Mouse (Mus musculus): Measurements from ENCODE around the gene Csnk1g1. TPM values are rescaled to one million over a fixed set of nuclear protein-coding genes. Genes with fewer than 3 reads are reported as not detected.
A peak's percentile ranks its signal among the peaks of the same experiment; 100 is the strongest.

The Csnk1g1 gene
- polyA plus RNA-seq, 1 experiment from 2014 or later: 17.3 TPM

DNA sequence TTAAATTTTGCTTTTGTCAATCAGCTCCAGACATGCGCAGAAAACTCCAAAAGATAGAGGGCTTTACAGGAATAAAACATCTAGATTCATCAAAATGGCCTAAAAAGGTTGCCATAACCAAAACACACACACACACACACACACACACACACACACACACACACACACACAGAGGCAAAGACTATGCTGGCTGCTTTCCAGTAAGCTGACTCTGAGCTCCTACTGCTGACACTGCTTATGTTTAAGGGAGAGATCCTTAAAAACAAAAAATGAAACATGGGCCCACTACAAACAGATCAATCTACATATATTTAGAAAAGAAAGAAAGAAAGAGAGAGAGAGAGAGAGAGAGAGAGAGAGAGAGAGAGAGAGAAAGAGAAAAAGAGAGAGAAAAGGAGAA is 144.0 kb downstream of the Csnk1g1 start:
- Histone ChIP-seq H3K36me3 (ENCODE audit: control insufficient read depth, insufficient read depth, low read length) (no peaks in the 10 kb centered on the region), H3K27me3 (ENCODE audit: control insufficient read depth, insufficient read depth, low read length) (no peaks in the 10 kb centered on the region), H3K4me3 (ENCODE audit: low read depth, low read length) (no peak overlapping the region), H3K9me3 (replicated peaks; ENCODE audit: control insufficient read depth, low read length) (no peaks in the 10 kb centered on the region), H3K9ac (ENCODE audit: low read depth, low read length) (no peak overlapping the region), H3K27ac (ENCODE audit: low read depth, low read length) (no peak overlapping the region), H3K4me1 (ENCODE audit: control insufficient read depth, insufficient read depth, low read length) (no peaks in the 10 kb centered on the region), H3K4me2 (no peak overlapping the region)
- no peak for ATAC-seq (replicated peaks; ENCODE audit: insufficient number of reproducible peaks, low FRiP score, low TSS enrichment)
- 86% methylated on average over 1 of the region's 1 CpGs for whole genome bisulfite sequencing (ENCODE audit: insufficient replicate concordance)

DNA sequence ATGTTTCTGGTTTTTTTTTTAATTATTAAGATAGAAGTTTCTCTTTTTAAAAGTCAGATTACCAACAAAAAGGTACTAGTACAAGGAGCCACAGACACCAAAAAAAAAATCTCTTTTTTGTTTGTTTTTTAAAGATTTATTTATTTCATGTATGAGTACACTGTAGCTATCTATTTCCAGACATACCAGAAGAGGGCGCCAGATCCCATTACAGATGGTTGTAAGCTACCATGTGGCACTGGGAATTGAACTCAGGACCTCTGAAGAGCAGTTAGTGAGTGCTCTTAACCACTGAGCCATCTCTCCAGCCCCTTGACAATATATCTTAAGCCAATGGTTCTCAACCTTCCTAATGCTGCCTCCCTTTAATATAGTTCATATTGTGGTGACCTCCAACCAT is 144.9 kb downstream of the Csnk1g1 start:
- no peaks in the 10 kb centered on the region for H3K27me3 ChIP-seq (ENCODE audit: control insufficient read depth, insufficient read depth, low read length)
- H3K36me3 ChIP-seq (ENCODE audit: control insufficient read depth, insufficient read depth, low read length): no peaks in the 10 kb centered on the region
- no peak overlapping the region for H3K4me3 ChIP-seq (ENCODE audit: low read depth, low read length)
- no peaks in the 10 kb centered on the region for H3K9me3 ChIP-seq (replicated peaks; ENCODE audit: control insufficient read depth, low read length)
- H3K4me2 ChIP-seq: no peak overlapping the region
- no peak for ATAC-seq (replicated peaks; ENCODE audit: insufficient number of reproducible peaks, low FRiP score, low TSS enrichment)
- H3K4me1 ChIP-seq (ENCODE audit: control insufficient read depth, insufficient read depth, low read length): no peaks in the 10 kb centered on the region
- WGBS (ENCODE audit: insufficient replicate concordance): 34% methylated on average over 1 of the region's 1 CpGs
- H3K27ac ChIP-seq (ENCODE audit: low read depth, low read length): no peak overlapping the region
- H3K9ac ChIP-seq (ENCODE audit: low read depth, low read length): no peak overlapping the region

DNA sequence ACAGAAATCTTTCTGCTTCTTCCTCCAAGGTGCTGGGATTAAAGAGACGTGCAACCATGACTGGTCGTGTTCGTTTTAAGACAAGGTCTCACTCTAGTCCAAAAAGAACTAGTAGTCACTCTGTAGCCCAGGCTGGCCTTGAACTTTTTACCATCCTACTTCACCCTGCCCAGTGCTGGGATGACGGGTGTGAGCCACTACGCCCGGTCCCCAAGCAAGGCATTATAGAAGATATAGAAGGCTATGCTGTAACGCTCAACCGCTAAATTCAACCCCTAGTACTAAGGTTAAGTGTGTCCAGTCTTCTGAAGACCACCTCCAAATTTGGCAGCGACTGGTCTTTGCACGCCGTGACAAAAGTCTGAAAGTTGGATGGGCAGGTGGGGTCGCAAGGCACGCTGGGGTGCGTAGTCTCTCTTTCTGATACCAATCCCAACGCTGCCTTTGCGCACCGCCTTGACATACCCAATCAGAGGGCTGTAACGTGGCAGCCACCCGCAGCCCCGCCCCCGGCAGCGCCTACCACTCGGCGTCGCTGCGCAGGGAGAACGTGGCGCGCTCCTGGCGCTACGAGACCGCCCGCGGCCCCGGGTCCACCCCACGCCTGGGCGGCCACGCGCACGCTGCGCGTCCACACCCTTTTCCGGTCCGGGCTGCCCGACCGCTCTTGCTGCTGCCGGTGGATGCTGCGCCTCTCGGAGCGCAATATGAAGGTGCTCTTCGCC is 151.0 kb downstream of the Csnk1g1 start, which contains the start of gene Ppib:
TSS of gene Ppib (plus strand) at position 640 of the 725 bp plus-strand sequence.
- H3K27me3 ChIP-seq (ENCODE audit: control insufficient read depth, insufficient read depth, low read length): no peaks in the 10 kb centered on the region
- H3K4me1 ChIP-seq (ENCODE audit: control insufficient read depth, insufficient read depth, low read length): peaks cover 11% of the 10 kb centered on the region
- peaks cover 16% of the 10 kb centered on the region for H3K36me3 ChIP-seq (ENCODE audit: control insufficient read depth, insufficient read depth, low read length)
- peak within 1 kb of the TSS; percentile 95 for H3K9ac ChIP-seq (ENCODE audit: low read depth, low read length)
- peak within 1 kb of the TSS; percentile 66 for H3K27ac ChIP-seq (ENCODE audit: low read depth, low read length)
- H3K4me2 ChIP-seq: peak within 1 kb of the TSS; percentile 78
- peak within 1 kb of the TSS; percentile 93 for H3K4me3 ChIP-seq (ENCODE audit: low read depth, low read length)
- WGBS (ENCODE audit: insufficient replicate concordance): under 1% methylated on average over 51 of the region's 51 CpGs
- H3K9me3 ChIP-seq (replicated peaks; ENCODE audit: control insufficient read depth, low read length): no peaks in the 10 kb centered on the region
- ATAC-seq (replicated peaks; ENCODE audit: insufficient number of reproducible peaks, low FRiP score, low TSS enrichment): peak; percentile 98

GRCm38 (mm10) chr9:66060308-66060647 is 151.6 kb downstream of the Csnk1g1 start:
- peak overlapping the region; percentile 66 for H3K27ac ChIP-seq (ENCODE audit: low read depth, low read length)
- peaks cover 19% of the 10 kb centered on the region for H3K36me3 ChIP-seq (ENCODE audit: control insufficient read depth, insufficient read depth, low read length)
- H3K9ac ChIP-seq (ENCODE audit: low read depth, low read length): peak overlapping the region; percentile 95
- peaks cover 11% of the 10 kb centered on the region for H3K4me1 ChIP-seq (ENCODE audit: control insufficient read depth, insufficient read depth, low read length)
- H3K4me2 ChIP-seq: peak overlapping the region; percentile 78
- no peaks in the 10 kb centered on the region for H3K27me3 ChIP-seq (ENCODE audit: control insufficient read depth, insufficient read depth, low read length)
- WGBS (ENCODE audit: insufficient replicate concordance): under 1% methylated on average over 20 of the region's 20 CpGs
- peak overlapping the region; percentile 93 for H3K4me3 ChIP-seq (ENCODE audit: low read depth, low read length)
- H3K9me3 ChIP-seq (replicated peaks; ENCODE audit: control insufficient read depth, low read length): no peaks in the 10 kb centered on the region
- peak; percentile 58 for ATAC-seq (replicated peaks; ENCODE audit: insufficient number of reproducible peaks, low FRiP score, low TSS enrichment)

DNA sequence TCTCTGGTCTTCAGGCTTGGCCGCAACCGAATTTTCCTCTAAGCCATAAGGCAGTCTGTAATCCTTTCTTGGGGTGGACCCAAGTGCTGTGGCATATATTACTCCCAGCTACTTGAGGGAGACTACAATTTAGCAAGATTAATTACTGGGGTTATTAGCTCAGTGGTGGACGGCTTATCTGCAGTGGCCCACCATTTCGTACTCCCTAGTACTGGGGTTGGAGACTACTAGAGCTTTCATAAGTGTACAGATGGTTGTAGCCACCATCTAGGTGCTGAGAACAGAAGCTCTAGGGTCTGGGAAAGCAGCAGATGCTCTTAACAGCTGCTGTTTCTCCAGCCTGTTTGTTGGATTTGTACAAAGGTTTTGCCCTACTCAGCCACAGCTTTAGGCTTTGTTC is 152.3 kb downstream of the Csnk1g1 start:
- Histone ChIP-seq H3K4me2 (peak overlapping the region; percentile 78), H3K36me3 (ENCODE audit: control insufficient read depth, insufficient read depth, low read length) (peaks cover 26% of the 10 kb centered on the region), H3K4me3 (ENCODE audit: low read depth, low read length) (peak overlapping the region; percentile 93), H3K27me3 (ENCODE audit: control insufficient read depth, insufficient read depth, low read length) (no peaks in the 10 kb centered on the region), H3K9me3 (replicated peaks; ENCODE audit: control insufficient read depth, low read length) (no peaks in the 10 kb centered on the region), H3K27ac (ENCODE audit: low read depth, low read length) (0 out of 2 replicates have a peak overlapping the region, but pooled peaks have one; percentile 1), H3K9ac (ENCODE audit: low read depth, low read length) (peak overlapping the region; percentile 95), H3K4me1 (ENCODE audit: control insufficient read depth, insufficient read depth, low read length) (peaks cover 11% of the 10 kb centered on the region)
- 32% methylated on average over 4 of the region's 4 CpGs for WGBS (ENCODE audit: insufficient replicate concordance)
- ATAC-seq (replicated peaks; ENCODE audit: insufficient number of reproducible peaks, low FRiP score, low TSS enrichment): no peak

DNA sequence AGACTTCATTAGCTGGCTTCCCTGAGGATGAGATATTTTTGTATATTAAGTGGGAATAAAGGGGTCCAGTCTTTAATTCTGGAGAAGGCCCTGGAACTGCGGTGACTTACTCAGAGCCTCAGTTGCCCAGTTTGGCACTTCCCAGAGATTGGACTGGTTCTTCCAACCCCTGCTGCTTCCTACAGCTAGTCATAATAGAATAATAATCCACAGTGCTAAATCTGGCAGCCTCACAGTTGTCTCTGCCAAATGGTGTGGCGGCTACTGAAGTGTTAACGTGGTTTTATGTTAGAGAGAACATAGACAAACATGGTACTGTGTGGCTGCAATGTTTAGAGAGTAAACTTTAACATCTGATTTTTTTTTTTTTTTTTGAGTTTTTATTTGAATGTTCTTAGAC is 152.9 kb downstream of the Csnk1g1 start:
- no peak overlapping the region for H3K27ac ChIP-seq (ENCODE audit: low read depth, low read length)
- peak overlapping the region; percentile 78 for H3K4me2 ChIP-seq
- peak overlapping the region; percentile 95 for H3K9ac ChIP-seq (ENCODE audit: low read depth, low read length)
- H3K36me3 ChIP-seq (ENCODE audit: control insufficient read depth, insufficient read depth, low read length): peaks cover 33% of the 10 kb centered on the region
- ATAC-seq (replicated peaks; ENCODE audit: insufficient number of reproducible peaks, low FRiP score, low TSS enrichment): no peak
- 94% methylated on average over 3 of the region's 3 CpGs for WGBS (ENCODE audit: insufficient replicate concordance)
- H3K27me3 ChIP-seq (ENCODE audit: control insufficient read depth, insufficient read depth, low read length): no peaks in the 10 kb centered on the region
- peak overlapping the region; percentile 93; the same call in 1 of the 2 replicates for H3K4me3 ChIP-seq (ENCODE audit: low read depth, low read length)
- H3K9me3 ChIP-seq (replicated peaks; ENCODE audit: control insufficient read depth, low read length): no peaks in the 10 kb centered on the region
- peaks cover 11% of the 10 kb centered on the region for H3K4me1 ChIP-seq (ENCODE audit: control insufficient read depth, insufficient read depth, low read length)

DNA sequence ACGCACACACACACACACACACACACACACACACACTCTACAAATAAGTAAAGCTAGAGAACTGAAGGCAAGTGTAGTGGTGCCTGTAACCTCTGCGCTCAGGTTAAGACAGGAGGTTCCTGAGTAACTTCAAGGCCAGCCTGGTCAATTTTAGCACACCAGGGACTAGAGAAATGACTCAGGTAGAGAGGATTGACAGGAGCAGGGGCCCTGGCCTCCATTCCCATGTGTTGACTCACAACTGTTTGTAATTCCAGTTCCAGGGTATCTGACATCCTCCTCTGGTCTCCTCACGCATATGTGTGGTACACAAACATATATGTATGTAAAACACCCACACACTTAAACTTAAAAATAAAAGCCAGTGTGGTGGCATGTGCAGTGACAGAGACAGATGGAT is 154.7 kb downstream of the Csnk1g1 start:
- peaks cover 11% of the 10 kb centered on the region for H3K4me1 ChIP-seq (ENCODE audit: control insufficient read depth, insufficient read depth, low read length)
- no peaks in the 10 kb centered on the region for H3K9me3 ChIP-seq (replicated peaks; ENCODE audit: control insufficient read depth, low read length)
- H3K27me3 ChIP-seq (ENCODE audit: control insufficient read depth, insufficient read depth, low read length): peaks cover 5% of the 10 kb centered on the region
- no peak overlapping the region for H3K9ac ChIP-seq (ENCODE audit: low read depth, low read length)
- no peak for ATAC-seq (replicated peaks; ENCODE audit: insufficient number of reproducible peaks, low FRiP score, low TSS enrichment)
- no peak overlapping the region for H3K27ac ChIP-seq (ENCODE audit: low read depth, low read length)
- H3K4me2 ChIP-seq: no peak overlapping the region
- WGBS (ENCODE audit: insufficient replicate concordance): 95% methylated on average over 3 of the region's 3 CpGs
- peaks cover 33% of the 10 kb centered on the region for H3K36me3 ChIP-seq (ENCODE audit: control insufficient read depth, insufficient read depth, low read length)
- no peak overlapping the region for H3K4me3 ChIP-seq (ENCODE audit: low read depth, low read length)

- Histone ChIP-seq H3K9ac (ENCODE audit: low read depth, low read length) (no peak overlapping the region), H3K4me1 (ENCODE audit: control insufficient read depth, insufficient read depth, low read length) (peaks cover 15% of the 10 kb centered on the region), H3K4me3 (ENCODE audit: low read depth, low read length) (no peak overlapping the region), H3K9me3 (replicated peaks; ENCODE audit: control insufficient read depth, low read length) (no peaks in the 10 kb centered on the region), H3K27ac (ENCODE audit: low read depth, low read length) (no peak overlapping the region), H3K36me3 (ENCODE audit: control insufficient read depth, insufficient read depth, low read length) (peaks cover 33% of the 10 kb centered on the region), H3K4me2 (no peak overlapping the region), H3K27me3 (ENCODE audit: control insufficient read depth, insufficient read depth, low read length) (peaks cover 8% of the 10 kb centered on the region)
- ATAC-seq (replicated peaks; ENCODE audit: insufficient number of reproducible peaks, low FRiP score, low TSS enrichment): no peak
- 96% methylated on average over 11 of the region's 11 CpGs for WGBS (ENCODE audit: insufficient replicate concordance)
Measured at GRCm38 (mm10) chr9:66064316-66064715, 155.6 kb downstream of the Csnk1g1 start.

DNA sequence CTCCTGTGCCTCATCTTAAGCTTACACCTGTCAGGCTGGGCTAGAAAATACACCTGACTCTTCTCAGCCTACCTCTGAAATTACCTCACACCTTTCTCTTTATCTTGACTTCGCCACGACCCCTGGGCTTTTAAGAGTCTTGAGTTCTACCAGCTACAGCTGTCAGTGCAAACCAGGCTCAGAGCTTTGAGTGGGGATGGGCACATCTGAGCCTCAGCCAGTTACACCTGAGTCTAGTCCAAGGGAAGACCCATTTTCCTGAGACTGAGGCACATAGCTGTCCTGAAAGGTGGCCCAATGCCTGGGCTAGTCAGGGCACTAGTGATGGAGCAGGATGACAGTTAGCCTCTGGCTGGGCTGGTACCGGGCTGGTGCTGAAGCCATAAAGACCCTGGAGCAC is 158.1 kb downstream of the Csnk1g1 start:
- no peak overlapping the region for H3K4me3 ChIP-seq (ENCODE audit: low read depth, low read length)
- H3K4me1 ChIP-seq (ENCODE audit: control insufficient read depth, insufficient read depth, low read length): peaks cover 4% of the 10 kb centered on the region
- H3K27me3 ChIP-seq (ENCODE audit: control insufficient read depth, insufficient read depth, low read length): peaks cover 17% of the 10 kb centered on the region
- H3K9ac ChIP-seq (ENCODE audit: low read depth, low read length): no peak overlapping the region
- no peaks in the 10 kb centered on the region for H3K9me3 ChIP-seq (replicated peaks; ENCODE audit: control insufficient read depth, low read length)
- peaks cover 33% of the 10 kb centered on the region for H3K36me3 ChIP-seq (ENCODE audit: control insufficient read depth, insufficient read depth, low read length)
- no peak overlapping the region for H3K27ac ChIP-seq (ENCODE audit: low read depth, low read length)
- H3K4me2 ChIP-seq: no peak overlapping the region
- 90% methylated on average over 3 of the region's 3 CpGs for WGBS (ENCODE audit: insufficient replicate concordance)
- no peak for ATAC-seq (replicated peaks; ENCODE audit: insufficient number of reproducible peaks, low FRiP score, low TSS enrichment)
